Mouse (Mus musculus) layer of hippocampus, adult 2 months (tissue): ENCODE data around the gene Ppp1r14c. TPM values are rescaled to one million over a fixed set of nuclear protein-coding genes. Genes with fewer than 3 reads are reported as not detected.
"Not testable (repeated sequence)": the region's sequence is repeated elsewhere in the genome, so short reads cannot be mapped to it uniquely, and the experiment has no call there.

ENCODE experiments used
- DNase-seq, 2 experiments: peaks; one replicate each; pipeline ENCODE4 v3.0.0; 2022; ENCODE audit warnings: low spot score in 2 of 2
- H3K27ac ChIP-seq: fragments of 200-600 bp; 2 replicates; pipeline ENCODE4 v1.8.1; 2022
- H3K4me3 ChIP-seq: fragments of 200-600 bp; 2 replicates; pipeline ENCODE4 v1.8.1; 2022; ENCODE audit warnings: mild to moderate bottlenecking
- CTCF ChIP-seq: fragments of 200-600 bp; conservative IDR thresholded peaks from 2 replicates; pipeline ENCODE4 v1.8.1; 2022; ENCODE audit warnings: antibody characterized with exemption, mild to moderate bottlenecking, moderate library complexity
- total RNA-seq, 2 experiments: library from RNA; stranded (reverse); gene quantifications; 2 replicates each; pipeline ENCODE4 v1.2.3; 2021

Gene Ppp1r14c
- total RNA-seq, 2 experiments from 2014 or later, result 19.9 to 20.0 TPM

DNA sequence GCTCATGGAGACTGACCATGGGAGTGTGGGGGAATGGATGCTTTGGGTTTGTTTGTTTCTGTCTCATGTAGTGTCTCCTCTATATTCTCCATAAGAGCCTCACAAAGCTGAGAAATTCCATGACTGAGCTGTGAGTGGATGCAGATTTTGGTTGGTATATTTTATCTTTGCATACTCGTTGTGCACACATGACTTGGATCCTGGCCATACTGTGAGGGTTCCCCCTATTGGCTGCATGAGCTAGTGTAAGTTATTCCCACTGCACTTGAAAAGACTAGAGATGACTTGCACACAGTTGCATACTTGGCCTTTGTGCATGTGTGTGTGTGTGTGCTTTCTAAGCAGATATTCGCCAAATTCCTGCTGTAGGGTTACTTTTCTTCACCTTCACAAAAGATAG lies 40.4 kb downstream of the Ppp1r14c start:
- no peak overlapping the region for H3K27ac ChIP-seq
- TF ChIP-seq CTCF, result peak; percentile 58
- DNase-seq, result no peak
- H3K4me3 ChIP-seq, result no peak overlapping the region

DNA sequence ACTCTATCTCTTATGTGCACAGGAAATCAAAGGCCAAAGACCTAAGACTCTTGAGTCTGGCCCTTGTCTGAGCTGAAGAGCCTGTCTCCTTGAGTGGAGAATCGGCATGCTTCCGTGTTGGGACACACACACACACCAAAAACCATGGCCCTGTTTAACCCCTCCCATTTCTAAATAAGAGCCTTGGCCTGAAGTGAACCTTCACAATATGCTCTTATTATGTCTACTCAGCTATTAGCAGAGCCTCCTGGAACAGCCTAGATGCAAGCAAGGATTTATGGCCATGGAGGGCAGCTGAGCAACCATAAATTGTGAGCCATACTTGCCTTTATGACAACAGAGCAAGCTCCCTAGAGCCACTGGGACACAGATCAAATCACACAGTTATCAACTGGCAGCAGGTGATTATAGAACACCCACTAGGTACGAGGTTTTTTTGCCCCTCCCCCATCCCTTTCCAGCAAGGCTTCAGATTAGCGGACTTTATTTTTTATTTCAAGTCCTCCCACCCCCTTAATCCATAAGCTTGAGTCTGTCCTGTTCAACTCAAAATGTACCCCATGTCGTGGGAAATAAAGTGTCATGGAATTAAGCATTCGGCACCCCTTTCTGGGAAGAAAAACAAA lies 42.3 kb downstream of the Ppp1r14c start:
- Histone ChIP-seq H3K27ac (no peak overlapping the region), H3K4me3 (no peak overlapping the region)
- DNase-seq, result no peak
- no peak for TF ChIP-seq CTCF

DNA sequence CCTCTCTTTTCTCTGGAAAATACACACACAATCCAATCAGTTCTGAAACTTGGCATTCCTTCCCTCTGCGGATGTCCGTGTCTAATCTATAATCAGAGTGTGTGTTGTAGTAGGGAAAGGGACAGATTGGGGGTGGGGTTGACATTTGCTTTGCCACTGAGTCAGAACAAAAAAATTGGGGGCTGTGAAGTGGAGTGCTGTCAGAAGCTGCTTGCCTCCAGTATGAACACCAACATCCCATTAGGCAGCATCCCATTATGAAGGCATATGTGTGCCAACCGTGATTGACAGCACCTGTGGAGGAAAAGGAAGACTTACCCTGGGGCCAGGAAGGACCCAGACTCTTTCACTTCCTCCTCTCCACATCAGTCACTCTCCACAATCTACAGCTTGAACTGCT lies 42.8 kb downstream of the Ppp1r14c start:
- Histone ChIP-seq H3K4me3 (no peak overlapping the region), H3K27ac (no peak overlapping the region)
- DNase-seq, result no peak
- TF ChIP-seq CTCF, result no peak

DNA sequence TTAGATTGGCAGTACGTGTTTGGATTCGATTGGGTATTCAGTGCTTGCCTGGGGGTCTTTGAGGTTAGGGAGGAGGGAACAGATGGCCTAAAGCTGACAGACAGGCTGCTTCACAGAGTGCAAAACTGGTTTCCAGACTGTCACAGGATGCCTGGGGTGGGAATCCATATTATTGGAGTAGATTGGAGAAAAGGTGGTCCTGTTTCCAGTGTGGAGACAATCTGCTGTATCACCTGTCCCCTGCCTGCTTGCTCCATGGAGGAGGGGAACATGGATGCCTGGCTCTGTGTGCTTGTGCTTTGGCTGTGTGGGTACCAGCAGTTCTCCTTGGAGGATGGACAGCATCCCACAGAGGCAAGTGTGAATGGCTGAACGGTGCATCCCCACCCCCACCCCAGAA lies 45.4 kb downstream of the Ppp1r14c start:
- TF ChIP-seq CTCF, result no peak
- peak overlapping the region; percentile 10; the same call in 1 of the 2 replicates for H3K27ac ChIP-seq
- no peak for DNase-seq
- H3K4me3 ChIP-seq, result no peak overlapping the region

DNA sequence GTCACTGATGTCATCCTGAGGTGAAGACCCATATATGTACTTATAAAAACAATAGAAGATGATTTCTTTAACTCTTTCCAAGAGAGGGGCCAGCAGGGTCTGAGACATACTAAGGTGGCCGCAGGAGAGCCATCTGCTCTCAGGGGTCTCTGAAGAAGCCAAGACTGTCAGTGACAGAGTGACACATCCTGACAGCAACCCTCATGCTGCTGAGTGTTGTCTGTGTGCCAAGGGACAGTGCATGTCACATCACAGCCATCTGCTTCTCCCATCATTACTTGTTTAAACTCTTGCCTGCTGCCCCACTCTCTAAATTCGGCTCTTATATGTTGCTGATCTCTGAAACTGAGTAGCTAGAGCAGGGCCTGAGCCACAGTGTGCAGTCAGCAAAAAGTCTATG lies 45.8 kb downstream of the Ppp1r14c start:
- no peak for DNase-seq
- H3K27ac ChIP-seq, result peak overlapping the region; percentile 10; the same call in 1 of the 2 replicates
- H3K4me3 ChIP-seq, result no peak overlapping the region
- TF ChIP-seq CTCF, result no peak

DNA sequence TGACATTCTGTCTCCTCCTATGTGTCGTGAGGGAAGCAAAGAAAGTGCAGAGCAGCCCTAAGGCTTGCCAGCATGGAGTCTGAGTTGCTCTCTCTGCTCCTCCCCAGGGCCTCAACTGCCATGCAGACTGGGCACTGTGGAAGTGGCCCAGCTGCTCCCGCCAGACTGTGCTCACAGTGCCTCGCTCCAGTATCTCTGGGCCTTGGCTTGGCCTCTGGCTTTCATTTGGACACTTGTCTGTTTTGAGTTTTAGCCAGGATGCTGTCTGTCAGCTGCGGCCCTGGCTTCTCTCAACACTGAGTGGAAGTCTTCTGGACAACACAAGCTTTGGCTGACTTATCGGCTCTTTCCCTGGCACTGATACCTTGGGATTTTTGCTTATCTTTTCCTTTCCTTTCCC lies 49.0 kb downstream of the Ppp1r14c start:
- H3K27ac ChIP-seq, result 0 out of 2 replicates have a peak overlapping the region, but pooled peaks have one; percentile 1
- no peak for DNase-seq
- H3K4me3 ChIP-seq, result no peak overlapping the region
- TF ChIP-seq CTCF, result no peak

DNA sequence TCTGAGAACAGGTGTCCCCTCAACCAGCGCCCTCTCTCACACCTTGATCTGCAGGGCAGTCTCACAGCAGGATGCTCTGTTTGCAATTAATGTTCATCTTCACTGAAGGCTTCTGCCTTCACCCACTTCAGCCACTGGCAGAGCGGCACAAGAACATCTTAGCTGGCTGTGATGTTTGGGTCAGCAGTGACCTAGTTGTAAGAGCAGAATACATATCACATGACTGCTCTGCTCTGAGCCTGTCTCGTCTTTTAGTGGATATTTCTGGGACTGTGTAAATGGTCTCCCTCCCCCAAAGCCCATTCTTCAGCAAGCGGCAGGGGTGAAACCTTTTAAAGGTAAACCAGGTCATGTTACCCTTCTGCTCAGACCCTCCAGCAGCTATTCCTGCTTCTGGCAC lies 50.7 kb downstream of the Ppp1r14c start:
- Histone ChIP-seq H3K4me3 (no peak overlapping the region), H3K27ac (no peak overlapping the region)
- no peak for TF ChIP-seq CTCF
- no peak for DNase-seq

DNA sequence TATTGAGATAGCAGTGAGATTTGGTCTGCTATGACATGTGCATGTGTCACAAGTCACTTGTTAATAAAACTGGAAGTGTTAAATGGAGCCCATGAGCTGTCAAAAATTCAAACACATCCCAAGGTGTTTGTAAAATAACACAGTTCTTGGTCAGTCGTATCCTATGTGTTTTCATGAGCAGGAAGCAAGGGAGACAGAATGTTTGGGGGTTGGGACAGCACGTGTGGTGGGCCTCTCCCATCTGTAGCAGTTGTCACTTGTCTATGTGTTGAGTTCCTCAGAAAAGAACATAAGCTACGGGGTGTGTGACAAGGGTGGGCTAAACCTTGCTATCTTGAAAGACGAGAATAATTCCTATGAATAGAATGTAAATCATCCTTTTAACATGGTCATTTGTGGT lies 51.6 kb downstream of the Ppp1r14c start:
- no peak for DNase-seq
- Histone ChIP-seq H3K4me3 (no peak overlapping the region), H3K27ac (no peak overlapping the region)
- no peak for TF ChIP-seq CTCF

DNA sequence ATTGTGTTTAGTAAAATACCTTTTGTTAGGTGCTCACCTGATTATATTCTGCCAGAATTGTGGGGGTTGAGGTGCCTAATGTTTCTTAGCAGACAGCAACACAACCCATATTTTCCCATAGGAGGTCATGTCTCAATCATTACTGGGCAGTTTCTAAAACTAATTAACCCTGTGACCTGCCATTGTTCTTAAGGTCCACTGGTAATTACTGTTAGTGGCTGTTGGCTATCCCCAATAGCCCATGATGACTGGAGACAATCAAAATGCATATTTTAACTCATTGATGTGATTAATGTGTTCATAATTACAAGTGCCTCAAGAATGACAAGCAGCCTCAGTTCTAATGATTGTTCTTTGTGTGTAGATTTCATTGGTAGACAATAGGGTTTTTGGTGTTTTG lies 58.2 kb downstream of the Ppp1r14c start:
- no peak for TF ChIP-seq CTCF
- DNase-seq, result no peak
- no peak overlapping the region for H3K4me3 ChIP-seq
- H3K27ac ChIP-seq, result no peak overlapping the region

DNA sequence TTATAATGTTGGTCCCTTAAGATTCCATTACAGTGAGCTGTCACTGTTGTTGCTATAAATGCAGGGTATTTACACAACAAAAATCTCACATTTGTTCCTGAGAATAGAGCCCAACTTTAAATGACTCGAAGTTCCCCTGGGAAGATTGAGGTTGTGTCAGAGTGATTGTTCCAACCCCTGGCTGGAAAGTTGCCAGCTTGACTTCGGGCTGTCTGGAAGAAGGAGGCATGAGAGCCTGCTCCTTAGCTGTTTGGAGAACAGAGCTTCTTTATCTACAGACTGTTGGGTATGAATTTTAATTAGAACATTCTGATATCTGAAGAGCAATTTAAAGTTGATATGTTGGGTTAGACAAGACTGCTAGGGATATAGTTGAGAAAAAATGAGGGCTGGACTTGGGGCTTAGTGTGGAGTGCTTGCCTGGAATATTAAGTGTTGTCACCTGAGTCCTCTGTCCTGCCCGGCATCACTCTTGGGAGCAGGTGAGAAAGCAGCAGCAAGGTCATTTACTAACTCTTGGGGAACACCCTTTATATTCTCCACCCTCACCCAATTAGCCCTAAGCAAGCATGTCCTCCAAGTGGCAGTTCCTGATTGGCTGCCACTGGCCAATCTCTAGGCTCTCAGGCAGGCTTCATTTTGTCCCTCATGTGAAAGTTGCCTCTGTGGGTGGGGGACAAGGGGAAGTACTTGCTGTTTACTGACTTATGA lies 62.0 kb downstream of the Ppp1r14c start:
- H3K4me3 ChIP-seq, result no peak overlapping the region
- DNase-seq, result no peak
- H3K27ac ChIP-seq, result no peak overlapping the region
- TF ChIP-seq CTCF, result no peak

DNA sequence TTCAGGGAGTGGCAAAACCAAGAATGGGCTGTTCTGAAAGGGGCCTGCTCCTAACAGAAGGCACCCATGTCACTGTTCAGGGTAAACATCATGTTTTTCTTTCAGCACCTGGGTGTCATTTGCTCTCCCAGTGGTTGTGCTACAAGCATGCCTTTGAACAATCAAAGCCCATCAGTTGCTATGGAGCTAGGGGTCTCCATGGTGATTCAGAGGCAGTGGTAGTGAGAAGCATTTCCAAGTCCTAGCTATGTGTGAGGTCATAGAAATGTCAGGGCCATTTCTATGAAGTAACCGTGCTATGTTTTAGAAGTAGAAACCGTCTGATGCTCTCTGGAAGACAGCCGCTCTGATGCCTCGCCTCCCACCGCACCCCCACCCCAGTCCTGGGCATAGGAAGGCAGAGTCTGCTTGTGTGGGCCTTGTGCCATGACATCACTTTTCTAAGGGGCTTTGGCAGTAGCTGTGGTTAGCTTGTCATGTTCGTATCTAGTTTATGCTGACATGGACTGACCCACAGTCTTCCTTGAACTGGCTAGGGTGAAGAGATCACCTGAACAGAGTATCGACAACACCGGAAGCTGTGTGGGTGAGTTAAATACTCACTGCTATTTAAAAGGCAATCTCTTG lies 69.1 kb downstream of the Ppp1r14c start:
- no peak overlapping the region for H3K4me3 ChIP-seq
- TF ChIP-seq CTCF, result no peak
- no peak for DNase-seq
- no peak overlapping the region for H3K27ac ChIP-seq

DNA sequence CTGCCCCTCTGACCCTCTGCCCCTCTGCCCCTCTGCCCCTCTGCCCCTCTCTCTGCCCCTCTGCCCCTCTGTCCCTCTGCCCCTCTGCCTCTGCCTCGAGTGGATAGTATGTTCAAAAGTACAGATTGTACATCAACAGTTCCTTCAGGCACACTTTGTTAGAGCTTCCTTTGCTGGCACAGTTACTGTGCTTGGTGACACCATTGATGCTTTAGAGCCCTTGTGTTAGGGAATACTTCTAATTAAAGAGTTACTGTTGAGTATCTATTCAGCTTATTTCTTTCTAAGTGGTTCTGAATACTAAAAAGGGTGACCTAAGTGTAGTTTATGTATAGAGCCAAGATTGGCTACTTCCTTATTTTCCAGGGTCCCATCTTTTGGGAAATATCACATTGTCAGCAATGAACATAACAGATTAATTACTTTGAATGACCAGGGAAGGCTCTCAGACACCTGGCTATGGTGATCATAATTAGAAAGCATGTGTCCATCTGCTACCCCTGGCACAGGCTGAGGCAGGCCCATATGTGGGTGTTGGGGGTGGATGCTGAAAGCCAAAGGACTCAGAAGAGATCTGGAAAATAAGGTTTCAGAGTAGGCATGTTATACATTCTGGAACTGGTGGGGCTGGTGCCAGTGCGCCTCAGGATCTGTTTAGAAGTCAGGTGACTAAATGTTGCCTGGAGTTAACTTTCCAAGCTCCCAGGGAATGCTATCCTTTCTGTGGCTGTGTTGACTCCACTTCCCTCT lies 75.0 kb downstream of the Ppp1r14c start:
- Histone ChIP-seq H3K27ac (no peak overlapping the region), H3K4me3 (no peak overlapping the region)
- DNase-seq, result peak in 1 of 2 experiments; percentile 18
- no peak for TF ChIP-seq CTCF

DNA sequence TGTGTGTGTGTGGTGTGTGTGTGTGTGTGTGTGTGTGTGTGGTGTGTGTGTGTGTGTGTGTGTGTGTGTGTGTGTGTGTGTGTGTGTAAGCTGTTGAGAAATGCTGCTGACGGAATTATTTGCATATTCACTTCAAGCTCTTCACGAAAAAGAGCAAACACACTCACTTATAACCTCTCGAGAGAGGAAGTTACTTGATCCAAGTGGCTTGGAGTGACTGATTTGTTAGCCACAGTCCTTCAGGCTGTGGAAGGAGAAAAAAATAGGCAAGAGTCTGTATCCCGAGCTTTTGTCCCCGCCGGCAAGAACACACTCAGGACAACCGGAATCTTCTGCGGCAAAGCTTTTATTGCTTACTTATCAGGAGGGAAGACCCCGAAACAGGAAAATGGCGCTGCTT lies 80.9 kb downstream of the Ppp1r14c start:
- not testable (repeated sequence) for H3K4me3 ChIP-seq, DNase-seq, H3K27ac ChIP-seq
